Mouse (Mus musculus) liver, embryonic 15.5 days (tissue): Measurements from ENCODE around the gene Apon. TPM values are rescaled to one million over a fixed set of nuclear protein-coding genes. Genes with fewer than 3 reads are reported as not detected.
"Not testable (repeated sequence)": the region's sequence is repeated elsewhere in the genome, so short reads cannot be mapped to it uniquely, and the experiment has no call there.

Experiments
- ATAC-seq: fragments of 200-750 bp; cut with Nextera tagmentation; 2 replicates; pipeline ENCODE4 v1.8.0; 2017; ENCODE audit warnings: moderate number of reproducible peaks, mild to moderate bottlenecking, moderate library complexity; ENCODE audit not compliant: insufficient read depth
- H3K27ac ChIP-seq: fragments of 300-500 bp; sonication (generic); replicated peaks from 2 replicates; pipeline ENCODE4 v1.5.1; 2015; ENCODE audit warnings: mild to moderate bottlenecking, inconsistent platforms
- H3K27me3 ChIP-seq: fragments of 300-500 bp; sonication (generic); 2 replicates; pipeline ENCODE4 v1.6.1; 2015; ENCODE audit warnings: mild to moderate bottlenecking, inconsistent platforms
- H3K36me3 ChIP-seq: fragments of 300-500 bp; sonication (generic); replicated peaks from 2 replicates; pipeline ENCODE4 v1.6.1; 2015; ENCODE audit warnings: moderate library complexity, mild to moderate bottlenecking, inconsistent platforms
- H3K4me1 ChIP-seq: fragments of 300-500 bp; sonication (generic); replicated peaks from 2 replicates; pipeline ENCODE4 v1.6.1; 2015; ENCODE audit warnings: inconsistent platforms
- H3K4me2 ChIP-seq: fragments of 300-500 bp; sonication (generic); 2 replicates; pipeline ENCODE4 v1.6.1; 2015; ENCODE audit warnings: moderate library complexity, mild to moderate bottlenecking, inconsistent platforms
- H3K4me3 ChIP-seq: fragments of 300-500 bp; sonication (generic); replicated peaks from 2 replicates; pipeline ENCODE4 v1.5.1; 2015; ENCODE audit warnings: mild to moderate bottlenecking, inconsistent platforms
- H3K9ac ChIP-seq: fragments of 300-500 bp; sonication (generic); 2 replicates; pipeline ENCODE4 v1.6.1; 2015; ENCODE audit warnings: moderate library complexity, mild to moderate bottlenecking, inconsistent platforms
- H3K9me3 ChIP-seq: fragments of 300-500 bp; sonication (generic); replicated peaks from 2 replicates; pipeline ENCODE4 v1.6.1; 2016; ENCODE audit warnings: inconsistent platforms
- WGBS: fragments of 180-500 bp; shearing (Covaris S2); methylation state at CpG from one replicate; pipeline ENCODE4 v1.1.7; 2015; ENCODE audit warnings: mixed read lengths; ENCODE audit not compliant: insufficient replicate concordance; 5-methylcytosine and 5-hydroxymethylcytosine counted together
- polyA plus RNA-seq: library from polyadenylated mRNA; unstranded; fragments of >200 nt; fragmentation: Nextera tagmentation; extraction: Ambion mirVana; gene quantifications from 2 replicates; pipeline ENCODE4 v1.2.1, GENCODE M21; 2015

The Apon gene
- polyA plus RNA-seq, 1 experiment from 2014 or later: 1.1 TPM

DNA sequence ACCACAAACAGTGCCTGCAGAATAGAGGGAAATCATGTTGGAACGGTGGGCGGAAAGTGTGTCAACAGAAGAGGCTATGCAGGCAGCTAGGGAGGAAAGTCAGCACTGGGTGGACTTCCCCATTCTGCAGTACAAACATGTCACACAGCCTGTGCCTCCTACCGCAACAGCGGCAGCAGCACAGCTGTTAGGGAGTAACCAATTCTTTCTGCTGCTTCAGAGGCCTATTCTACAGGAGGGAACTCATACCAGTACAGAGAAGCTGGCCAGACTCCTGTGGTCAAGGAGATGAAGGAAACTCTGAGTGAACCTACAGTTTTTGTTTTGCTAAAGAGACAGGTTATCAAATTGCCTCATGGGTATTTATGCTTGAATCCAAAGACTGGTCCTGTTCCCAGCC, 5.1 kb downstream of the Apon start:
- peaks cover 11% of the 10 kb centered on the region for H3K4me1 ChIP-seq
- no peaks in the 10 kb centered on the region for H3K36me3 ChIP-seq
- WGBS: 13% methylated on average over 4 of the region's 4 CpGs
- no peaks in the 10 kb centered on the region for H3K27me3 ChIP-seq
- H3K9me3 ChIP-seq: no peaks in the 10 kb centered on the region
- H3K9ac ChIP-seq: no peak overlapping the region
- no peak overlapping the region for H3K4me3 ChIP-seq
- H3K4me2 ChIP-seq: no peak overlapping the region
- peak overlapping the region; percentile 30; the same call in 1 of the 2 replicates for H3K27ac ChIP-seq
- ATAC-seq: 0 out of 2 replicates have a peak, but pooled peaks have one; percentile 20

- no peak overlapping the region for H3K9ac ChIP-seq
- no peaks in the 10 kb centered on the region for H3K9me3 ChIP-seq
- no peaks in the 10 kb centered on the region for H3K36me3 ChIP-seq
- H3K27ac ChIP-seq: no peak overlapping the region
- H3K4me1 ChIP-seq: peaks cover 8% of the 10 kb centered on the region
- WGBS: 57% methylated on average over 5 of the region's 5 CpGs
- no peak overlapping the region for H3K4me3 ChIP-seq
- no peaks in the 10 kb centered on the region for H3K27me3 ChIP-seq
- H3K4me2 ChIP-seq: no peak overlapping the region
- no peak for ATAC-seq
These were observed 6.0 kb downstream of the Apon start for GRCm38 (mm10) chr10:128259946-128260345.

- H3K27me3 ChIP-seq, H3K4me1 ChIP-seq, H3K27ac ChIP-seq, ATAC-seq, H3K4me3 ChIP-seq, H3K4me2 ChIP-seq, H3K9me3 ChIP-seq, H3K36me3 ChIP-seq, H3K9ac ChIP-seq: not testable (repeated sequence)
- 77% methylated on average over 7 of the region's 7 CpGs for WGBS
These were observed 6.5 kb downstream of the Apon start for GRCm38 (mm10) chr10:128260376-128260775.

DNA sequence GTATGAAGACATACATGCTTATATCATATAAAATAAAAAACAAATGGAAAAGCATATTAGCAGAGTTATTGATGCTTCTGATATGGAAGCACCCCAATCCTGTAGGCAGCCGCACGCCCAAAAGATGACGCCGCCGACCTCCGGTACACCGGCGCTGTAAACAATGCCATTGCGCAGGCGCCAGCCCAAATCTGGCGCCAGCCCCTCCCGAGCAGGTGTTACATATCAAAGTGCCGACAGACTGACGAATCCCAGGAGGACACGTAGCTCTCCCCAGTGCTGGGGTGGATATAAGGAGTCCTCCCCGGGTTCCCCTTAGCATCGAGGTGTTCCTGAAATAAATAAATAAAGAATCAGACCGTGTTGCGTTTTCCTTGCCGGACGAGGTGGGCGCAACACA, 8.4 kb downstream of the Apon start:
- no peak overlapping the region for H3K9ac ChIP-seq
- no peak overlapping the region for H3K4me3 ChIP-seq
- 80% methylated on average over 22 of the region's 22 CpGs for WGBS
- no peak overlapping the region for H3K27ac ChIP-seq
- H3K9me3 ChIP-seq: no peaks in the 10 kb centered on the region
- H3K4me2 ChIP-seq: no peak overlapping the region
- H3K27me3 ChIP-seq: no peaks in the 10 kb centered on the region
- no peak for ATAC-seq
- H3K4me1 ChIP-seq: peaks cover 8% of the 10 kb centered on the region
- no peaks in the 10 kb centered on the region for H3K36me3 ChIP-seq

GRCm38 (mm10) chr10:128263393-128264310, 9.8 kb downstream of the Apon start:
- Histone ChIP-seq H3K27me3 (no peaks in the 10 kb centered on the region), H3K4me2 (no peak overlapping the region), H3K9ac (no peak overlapping the region), H3K4me1 (peaks cover 8% of the 10 kb centered on the region), H3K9me3 (no peaks in the 10 kb centered on the region), H3K4me3 (no peak overlapping the region), H3K36me3 (no peaks in the 10 kb centered on the region), H3K27ac (no peak overlapping the region)
- no peak for ATAC-seq
- WGBS: 66% methylated on average over 6 of the region's 6 CpGs

DNA sequence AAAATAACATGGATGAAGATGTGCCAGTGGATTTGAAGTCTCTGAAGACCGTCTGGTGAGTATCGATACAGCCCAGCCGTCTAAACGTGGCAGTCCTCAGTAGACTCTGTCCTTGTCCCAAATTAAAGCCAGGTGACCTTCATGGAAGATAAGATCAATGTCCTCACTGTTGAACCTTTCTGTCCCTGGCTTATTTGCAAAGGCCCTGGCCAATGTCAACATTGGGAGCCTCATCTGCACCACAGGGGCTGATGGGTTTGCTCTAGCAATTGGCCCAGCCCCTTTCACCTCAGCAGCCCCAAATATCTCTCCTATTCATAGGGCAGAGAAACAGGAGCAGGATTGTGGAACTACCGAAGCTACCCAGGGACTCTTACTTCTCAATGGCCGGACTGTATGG, 14.5 kb downstream of the Apon start, which contains the start of gene Apof:
Apof (plus strand) TSS at position 301 of the 400 bp plus-strand sequence.
- H3K4me2 ChIP-seq: peak within 1 kb of the TSS; percentile 83
- 70% methylated on average over 6 of the region's 6 CpGs for WGBS
- peak; percentile 17 for ATAC-seq
- no peaks in the 10 kb centered on the region for H3K27me3 ChIP-seq
- H3K9me3 ChIP-seq: no peaks in the 10 kb centered on the region
- H3K27ac ChIP-seq: peak within 1 kb of the TSS; percentile 48
- H3K4me1 ChIP-seq: peaks cover 28% of the 10 kb centered on the region
- peak within 1 kb of the TSS; percentile 79 for H3K4me3 ChIP-seq
- no peak within 1 kb of the TSS for H3K9ac ChIP-seq
- H3K36me3 ChIP-seq: no peaks in the 10 kb centered on the region

GRCm38 (mm10) chr10:128269206-128269910, 15.5 kb downstream of the Apon start:
- H3K4me1 ChIP-seq: peaks cover 28% of the 10 kb centered on the region
- H3K27ac ChIP-seq: peak overlapping the region; percentile 73
- peak overlapping the region; percentile 83 for H3K4me2 ChIP-seq
- ATAC-seq: no peak
- peak overlapping the region; percentile 79 for H3K4me3 ChIP-seq
- no peaks in the 10 kb centered on the region for H3K36me3 ChIP-seq
- H3K27me3 ChIP-seq: no peaks in the 10 kb centered on the region
- WGBS: 79% methylated on average over 16 of the region's 16 CpGs
- H3K9me3 ChIP-seq: no peaks in the 10 kb centered on the region
- H3K9ac ChIP-seq: peak overlapping the region; percentile 59; the same call in 1 of the 2 replicates

- peak within 1 kb of the TSS; percentile 75 for H3K27ac ChIP-seq
- no peaks in the 10 kb centered on the region for H3K27me3 ChIP-seq
- peak; percentile 97 for ATAC-seq
- H3K4me2 ChIP-seq: peak within 1 kb of the TSS; percentile 83
- peaks cover 28% of the 10 kb centered on the region for H3K4me1 ChIP-seq
- WGBS: under 1% methylated on average over 43 of the region's 43 CpGs
- peak within 1 kb of the TSS; percentile 78 for H3K9ac ChIP-seq
- no peaks in the 10 kb centered on the region for H3K36me3 ChIP-seq
- peak within 1 kb of the TSS; percentile 79 for H3K4me3 ChIP-seq
- H3K9me3 ChIP-seq: no peaks in the 10 kb centered on the region
These were observed 16.5 kb downstream of the Apon start, which contains the start of gene Stat2 for GRCm38 (mm10) chr10:128270287-128270841. Gene Stat2, plus strand, starts transcription at chr10:128270559.

DNA sequence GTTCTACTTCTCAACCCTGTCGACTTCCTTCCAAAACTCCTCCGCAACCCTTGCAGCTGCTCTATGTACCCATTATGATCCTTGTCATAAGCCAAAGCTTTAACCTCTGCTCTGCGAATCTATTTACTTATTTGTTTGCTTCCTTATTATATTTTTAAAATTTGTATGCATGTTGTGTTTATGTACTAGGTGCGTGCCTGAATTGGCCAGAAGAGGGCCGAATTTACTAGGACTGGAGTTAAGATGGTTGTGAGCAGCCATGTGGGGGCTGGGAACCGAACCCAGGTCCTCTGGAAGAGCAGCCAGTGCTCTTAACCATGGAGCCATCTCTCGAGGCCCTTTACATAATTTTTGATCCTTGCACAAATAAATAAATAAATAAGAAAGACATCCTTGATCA, 17.0 kb downstream of the Apon start:
- H3K36me3 ChIP-seq: no peaks in the 10 kb centered on the region
- H3K9ac ChIP-seq: peak overlapping the region; percentile 78
- H3K27me3 ChIP-seq: no peaks in the 10 kb centered on the region
- H3K4me3 ChIP-seq: peak overlapping the region; percentile 79
- WGBS: 31% methylated on average over 7 of the region's 7 CpGs
- H3K4me1 ChIP-seq: peaks cover 28% of the 10 kb centered on the region
- peak overlapping the region; percentile 75 for H3K27ac ChIP-seq
- H3K9me3 ChIP-seq: no peaks in the 10 kb centered on the region
- ATAC-seq: no peak
- peak overlapping the region; percentile 83 for H3K4me2 ChIP-seq

DNA sequence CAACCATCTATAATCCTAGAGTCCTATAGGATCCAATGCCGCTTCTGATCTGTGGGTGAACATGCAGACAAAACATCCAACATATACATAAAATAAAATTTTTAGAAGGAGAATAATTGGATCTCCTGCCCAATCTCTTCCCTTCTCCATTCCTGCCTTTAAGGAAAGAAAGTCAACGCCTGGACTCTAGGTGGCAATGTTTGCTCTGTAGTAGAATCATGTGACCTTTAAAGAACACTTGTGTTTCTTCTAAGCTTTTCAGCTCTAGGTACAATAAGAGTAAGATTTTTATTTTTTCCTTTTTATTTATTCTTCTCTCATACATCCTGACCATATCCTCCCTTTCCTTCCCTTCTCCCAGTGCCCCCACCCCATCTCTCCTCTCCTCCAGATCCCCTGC, 18.0 kb downstream of the Apon start:
- H3K4me1 ChIP-seq: peaks cover 28% of the 10 kb centered on the region
- 65% methylated on average over 2 of the region's 2 CpGs for WGBS
- H3K9ac ChIP-seq: no peak overlapping the region
- H3K4me3 ChIP-seq: peak overlapping the region; percentile 79; the same call in 1 of the 2 replicates
- H3K9me3 ChIP-seq: no peaks in the 10 kb centered on the region
- H3K36me3 ChIP-seq: 0 out of 2 replicates have a peak, but pooled peaks cover 9% of the 10 kb centered on the region
- no peak for ATAC-seq
- H3K4me2 ChIP-seq: peak overlapping the region; percentile 83
- no peak overlapping the region for H3K27ac ChIP-seq
- no peaks in the 10 kb centered on the region for H3K27me3 ChIP-seq
